8 mouse cellular contexts compared by ENCODE assay signal in the genomic region with DNA sequence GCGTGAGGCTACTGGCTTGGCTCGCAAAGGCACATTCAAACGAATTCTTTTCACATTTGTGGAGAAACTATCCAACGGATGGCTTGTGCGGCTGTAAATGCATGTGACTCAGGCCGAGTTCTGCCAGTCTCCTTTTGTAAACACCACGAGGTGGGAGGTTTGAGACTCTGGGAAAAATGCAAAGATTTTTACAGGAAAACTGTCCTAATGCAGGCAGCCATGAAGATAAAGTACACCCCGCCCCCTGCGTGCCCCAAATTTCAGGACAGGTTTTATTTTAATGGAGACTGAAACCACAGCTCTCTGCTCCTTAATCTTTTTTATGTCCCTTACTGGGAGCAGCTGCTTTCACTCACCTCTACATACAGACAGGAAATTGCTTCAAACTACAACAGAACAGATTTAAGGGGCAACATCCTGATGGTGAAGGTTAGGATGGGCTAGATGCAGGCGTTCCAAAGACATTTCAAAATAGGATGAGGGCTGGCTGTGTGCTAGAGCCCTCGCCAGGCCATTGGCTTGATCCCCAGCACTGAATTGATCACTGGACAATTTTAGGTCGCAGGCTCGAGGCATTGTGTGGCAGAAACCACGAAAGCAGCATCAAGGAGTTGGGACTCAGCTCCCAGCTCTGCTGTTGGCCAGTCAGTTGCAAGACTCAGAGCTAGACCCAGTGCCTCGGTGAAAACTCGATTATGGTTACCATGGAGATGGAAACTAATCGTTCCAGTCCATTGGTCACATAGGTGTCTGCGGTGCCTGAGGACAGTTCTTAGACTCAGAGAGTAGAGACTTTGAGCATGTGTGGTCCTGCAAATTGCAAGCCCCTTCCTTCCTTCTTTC.
DNase-seq lines count a peak whose midpoint lies in the region; ATAC-seq and TF ChIP-seq lines count a peak whose summit lies in the region.

No protein-coding gene starts in this region.

- no peaks in the 10 kb centered on the region for H3K27me3 ChIP-seq in intestine, embryonic 14.5 days (replicated peaks; ENCODE audit: control insufficient read depth, insufficient read depth, low read length)
- no peaks in the 10 kb centered on the region for H3K27me3 ChIP-seq in intestine, postnatal 0 days (replicated peaks; ENCODE audit: control insufficient read depth, insufficient read depth, low read length)
- no peaks in the 10 kb centered on the region for H3K27me3 ChIP-seq in hindbrain, embryonic 15.5 days

- H3K9ac ChIP-seq in intestine, embryonic 14.5 days (ENCODE audit: low read length), result no peak overlapping the region
- no peak overlapping the region for H3K9ac ChIP-seq in intestine, postnatal 0 days (ENCODE audit: low read depth, low read length)
- H3K9ac ChIP-seq in hindbrain, embryonic 15.5 days, result no peak overlapping the region

- WGBS in intestine, embryonic 14.5 days, result 23% methylated on average over 18 of the region's 18 CpGs
- 45% methylated on average over 18 of the region's 18 CpGs for WGBS in intestine, postnatal 0 days
- WGBS in hindbrain, embryonic 15.5 days, result 41% methylated on average over 18 of the region's 18 CpGs

- ATAC-seq in intestine, embryonic 14.5 days (replicated peaks; ENCODE audit: low FRiP score, low TSS enrichment, low read depth), result peak; percentile 61
- no peak for ATAC-seq in intestine, postnatal 0 days
- ATAC-seq in hindbrain, embryonic 15.5 days (ENCODE audit: low FRiP score, low read depth), result peak; percentile 71
- peak; percentile 29 for ATAC-seq in megakaryocyte-erythroid progenitor cell, adult 5-6 weeks (replicated peaks; ENCODE audit: low FRiP score, low TSS enrichment, poor library complexity, severe bottlenecking)

- 0 out of 2 replicates have a peak overlapping the region, but pooled peaks have one; percentile 1 for H3K4me2 ChIP-seq in intestine, embryonic 14.5 days (ENCODE audit: low read length)
- no peak overlapping the region for H3K4me2 ChIP-seq in intestine, postnatal 0 days (replicated peaks; ENCODE audit: low read depth)
- H3K4me2 ChIP-seq in hindbrain, embryonic 15.5 days, result no peak overlapping the region

- H3K4me3 ChIP-seq in intestine, embryonic 14.5 days (ENCODE audit: low read depth, low read length), result no peak overlapping the region
- H3K4me3 ChIP-seq in intestine, postnatal 0 days (ENCODE audit: low read depth, low read length), result no peak overlapping the region
- H3K4me3 ChIP-seq in hindbrain, embryonic 15.5 days, result no peak overlapping the region

- H3K4me1 ChIP-seq in intestine, embryonic 14.5 days (replicated peaks; ENCODE audit: control insufficient read depth, insufficient read depth, low read length), result peaks cover 49% of the 10 kb centered on the region
- no peaks in the 10 kb centered on the region for H3K4me1 ChIP-seq in intestine, postnatal 0 days (replicated peaks; ENCODE audit: control insufficient read depth, insufficient read depth, low read length)
- peaks cover 24% of the 10 kb centered on the region for H3K4me1 ChIP-seq in hindbrain, embryonic 15.5 days (replicated peaks)

- H3K36me3 ChIP-seq in intestine, embryonic 14.5 days (ENCODE audit: control insufficient read depth, insufficient read depth, low read length), result no peaks in the 10 kb centered on the region
- H3K36me3 ChIP-seq in intestine, postnatal 0 days (ENCODE audit: control insufficient read depth, insufficient read depth), result no peaks in the 10 kb centered on the region
- H3K36me3 ChIP-seq in hindbrain, embryonic 15.5 days, result no peaks in the 10 kb centered on the region

- H3K27ac ChIP-seq in intestine, embryonic 14.5 days (ENCODE audit: low read depth), result peak overlapping the region; percentile 87
- H3K27ac ChIP-seq in intestine, postnatal 0 days (ENCODE audit: low read depth, low read length), result no peak overlapping the region
- peak overlapping the region; percentile 9; the same call in 1 of the 2 replicates for H3K27ac ChIP-seq in hindbrain, embryonic 15.5 days (replicated peaks)

- DNase-seq in intestine, embryonic 14.5 days (ENCODE audit: low spot score), result peak; percentile 64
- peak; percentile 44 for DNase-seq in embryo, embryonic 9.5 days (ENCODE audit: extremely low spot score)
- DNase-seq in layer of hippocampus, postnatal 10 days (ENCODE audit: low spot score in 2 of 2), result no peak
- DNase-seq in adrenal gland, postnatal 25 days, result no peak
- no peak for DNase-seq in layer of hippocampus, adult 9-11 months

- no peaks in the 10 kb centered on the region for H3K9me3 ChIP-seq in intestine, embryonic 14.5 days (ENCODE audit: control insufficient read depth, low read length)
- H3K9me3 ChIP-seq in intestine, postnatal 0 days (ENCODE audit: control insufficient read depth), result no peaks in the 10 kb centered on the region
- no peaks in the 10 kb centered on the region for H3K9me3 ChIP-seq in hindbrain, embryonic 15.5 days

- no peak for TF ChIP-seq CTCF in intestine, postnatal 0 days (IDR thresholded peaks at IDR 0.05; ENCODE audit: low read depth)

Comparison
In these comparisons a context has a peak if more than half of its experiments do, and no peak if none do; other contexts are left out.
1. DNase-seq: peak in intestine, embryonic 14.5 days (single experiment) and embryo, embryonic 9.5 days (single experiment); none in layer of hippocampus, postnatal 10 days (0 of 2), adrenal gland, postnatal 25 days (single experiment) and layer of hippocampus, adult 9-11 months (single experiment).